Mouse (Mus musculus): ENCODE data around the gene Fuca1. TPM values are rescaled to one million over a fixed set of nuclear protein-coding genes. Genes with fewer than 3 reads are reported as not detected.

Fuca1 gene
- total and polyA plus RNA-seq, 3 experiments, result 26.8 to 48.6 TPM; not detected in 1

DNA sequence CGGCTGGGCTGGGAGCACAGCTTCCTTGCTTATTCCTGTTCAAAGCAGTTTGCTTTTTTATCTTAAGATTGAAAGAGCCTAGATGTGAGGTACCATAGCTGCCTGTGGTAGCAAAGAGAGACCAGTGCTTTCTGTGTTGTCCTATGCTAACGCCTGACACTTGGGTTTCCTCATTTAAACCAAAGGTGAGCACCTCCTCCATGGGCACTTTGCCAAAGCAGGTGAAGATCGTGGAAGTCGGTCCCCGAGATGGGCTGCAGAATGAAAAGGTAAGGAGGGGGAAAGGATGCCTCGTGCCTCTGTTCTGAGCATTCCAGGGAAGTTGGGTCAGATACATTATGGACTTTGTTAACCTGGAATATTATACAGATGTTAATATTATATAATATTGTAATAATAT lies 29.8 kb downstream of the Fuca1 start:
- no peak for DNase-seq (ENCODE audit: low read depth, low spot score)
- no peak for TF ChIP-seq NELFE (IDR thresholded peaks at IDR 0.05; ENCODE audit: low read depth, low read length)
- TF ChIP-seq E2F4 (IDR thresholded peaks at IDR 0.05; ENCODE audit: borderline replicate concordance, low read depth, low read length), result no peak
- TF ChIP-seq ZMIZ1 (IDR thresholded peaks at IDR 0.05; ENCODE audit: low read depth, low read length), result no peak
- no peak for TF ChIP-seq TBP (IDR thresholded peaks at IDR 0.05; ENCODE audit: low read depth, low read length)
- TF ChIP-seq USF1 (IDR thresholded peaks at IDR 0.05; ENCODE audit: low read depth, low read length), result no peak
- no peak for TF ChIP-seq JUND (IDR thresholded peaks at IDR 0.05; ENCODE audit: low read depth, low read length)
- TF ChIP-seq ZNF384 (IDR thresholded peaks at IDR 0.05; ENCODE audit: low read depth, low read length), result no peak
- H3K4me3 ChIP-seq (ENCODE audit: control insufficient read depth in 1 of 2, insufficient read depth in 1 of 2, low read depth in 2 of 2, low read length in 2 of 2), result no peak overlapping the region
- peaks cover 3 to 9% of the 10 kb centered on the region in 2 experiments for H3K36me3 ChIP-seq (ENCODE audit: control insufficient read depth in 1 of 2, insufficient read depth in 2 of 2, low read length in 2 of 2)
- H3K27me3 ChIP-seq (ENCODE audit: control insufficient read depth in 1 of 2, insufficient read depth in 2 of 2, low read length in 2 of 2), result no peaks in the 10 kb centered on the region
- no peaks in the 10 kb centered on the region for H3K9me3 ChIP-seq (replicated peaks; ENCODE audit: insufficient read depth, low read length)
- no peak overlapping the region for H3K9ac ChIP-seq (ENCODE audit: control insufficient read depth, low read depth, low read length, poor library complexity, severe bottlenecking)
- H3K27ac ChIP-seq (ENCODE audit: control insufficient read depth, low read depth, low read length), result no peak overlapping the region
- H3K79me2 ChIP-seq (ENCODE audit: control insufficient read depth, insufficient read depth, low read length, poor library complexity), result peaks cover 17% of the 10 kb centered on the region
- peaks cover 0 to 5% of the 10 kb centered on the region in 2 experiments; a peak in 3 of 4 replicates for H3K4me1 ChIP-seq (ENCODE audit: control insufficient read depth in 1 of 2, insufficient read depth in 2 of 2, low read length in 2 of 2)

DNA sequence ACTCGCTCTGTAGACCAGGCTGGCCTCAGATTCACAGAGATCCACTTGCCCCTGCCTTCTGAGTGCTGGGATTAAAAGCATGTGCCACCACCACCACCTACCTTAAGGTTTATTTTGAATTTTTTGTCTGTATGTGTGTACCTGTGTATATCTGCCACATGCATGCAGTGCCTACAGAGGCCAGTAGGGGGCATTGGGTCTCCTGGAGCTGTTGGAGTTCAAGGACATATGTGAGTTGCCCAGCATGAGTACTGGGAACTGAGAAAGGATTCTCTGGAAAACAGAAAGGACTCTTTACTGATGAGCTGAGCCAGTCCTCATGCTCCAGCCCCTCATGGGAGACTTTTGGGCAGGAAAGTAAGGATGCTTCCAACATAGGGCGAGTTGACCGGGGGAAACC lies 31.0 kb downstream of the Fuca1 start:
- peak; percentile 44 to 46 (median 46) for TF ChIP-seq CTCF (IDR thresholded peaks at IDR 0.05 in 2 of 3, conservative IDR thresholded peaks at IDR 0.05 in 1 of 3; ENCODE audit: control insufficient read depth in 1 of 3, insufficient read depth in 1 of 3, low read depth in 2 of 3, low read length in 3 of 3, poor library complexity in 1 of 3, severe bottlenecking in 1 of 3)
- no peak for TF ChIP-seq ZNF384 (IDR thresholded peaks at IDR 0.05; ENCODE audit: low read depth, low read length)
- no peak overlapping the region for H3K27ac ChIP-seq (ENCODE audit: control insufficient read depth, low read depth, low read length)
- no peaks in the 10 kb centered on the region for H3K27me3 ChIP-seq (ENCODE audit: control insufficient read depth in 1 of 2, insufficient read depth in 2 of 2, low read length in 2 of 2)
- H3K79me2 ChIP-seq (ENCODE audit: control insufficient read depth, insufficient read depth, low read length, poor library complexity), result peaks cover 17% of the 10 kb centered on the region
- DNase-seq (ENCODE audit: low read depth, low spot score), result peak; percentile 35
- no peak overlapping the region for H3K4me3 ChIP-seq (ENCODE audit: control insufficient read depth in 1 of 2, insufficient read depth in 1 of 2, low read depth in 2 of 2, low read length in 2 of 2)
- no peak overlapping the region for H3K9ac ChIP-seq (ENCODE audit: control insufficient read depth, low read depth, low read length, poor library complexity, severe bottlenecking)
- H3K4me1 ChIP-seq (ENCODE audit: control insufficient read depth in 1 of 2, insufficient read depth in 2 of 2, low read length in 2 of 2), result peaks cover 0 to 5% of the 10 kb centered on the region in 2 experiments; a peak in 3 of 4 replicates
- peaks cover 3 to 9% of the 10 kb centered on the region in 2 experiments for H3K36me3 ChIP-seq (ENCODE audit: control insufficient read depth in 1 of 2, insufficient read depth in 2 of 2, low read length in 2 of 2)
- H3K9me3 ChIP-seq (replicated peaks; ENCODE audit: insufficient read depth, low read length), result no peaks in the 10 kb centered on the region

DNA sequence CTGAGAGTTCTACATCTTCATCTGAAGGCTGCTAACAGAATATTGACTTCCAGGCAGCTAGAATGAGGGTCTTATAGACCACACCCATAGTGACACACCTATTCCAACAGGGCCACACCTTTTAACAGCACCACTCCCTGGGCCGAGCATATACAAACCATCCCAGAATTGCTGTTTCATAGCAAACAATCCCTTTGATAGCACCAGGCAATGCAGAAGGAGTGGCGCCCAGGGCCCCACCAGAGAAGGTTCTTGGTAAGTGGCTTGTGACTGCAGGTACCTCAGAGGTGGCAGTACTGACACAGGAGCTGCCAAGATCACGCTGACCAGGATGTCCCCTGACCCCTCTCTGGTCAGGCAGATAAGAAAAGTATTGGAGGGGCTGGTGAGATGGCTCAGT lies 32.6 kb downstream of the Fuca1 start:
- H3K27ac ChIP-seq (ENCODE audit: control insufficient read depth, low read depth, low read length), result no peak overlapping the region
- peaks cover 2 to 3% of the 10 kb centered on the region in 2 experiments; a peak in 3 of 4 replicates for H3K36me3 ChIP-seq (ENCODE audit: control insufficient read depth in 1 of 2, insufficient read depth in 2 of 2, low read length in 2 of 2)
- TF ChIP-seq BHLHE40 (IDR thresholded peaks at IDR 0.05; ENCODE audit: borderline replicate concordance, low read depth, low read length) (no peak), USF1 (IDR thresholded peaks at IDR 0.05; ENCODE audit: low read depth, low read length) (no peak), SMC3 (IDR thresholded peaks at IDR 0.05; ENCODE audit: low read depth, low read length) (no peak), GABPA (IDR thresholded peaks at IDR 0.05; ENCODE audit: low read depth, low read length) (no peak), TCF12 (IDR thresholded peaks at IDR 0.05; ENCODE audit: low read depth, low read length) (no peak), MXI1 (IDR thresholded peaks at IDR 0.05; ENCODE audit: low read depth, low read length) (no peak), ELF1 (IDR thresholded peaks at IDR 0.05; ENCODE audit: low read depth, low read length) (no peak), RCOR1 (IDR thresholded peaks at IDR 0.05; ENCODE audit: low read depth, low read length) (no peak), GATA1 (IDR thresholded peaks at IDR 0.05; ENCODE audit: low read depth, low read length) (no peak), TAL1 (IDR thresholded peaks at IDR 0.05; ENCODE audit: low read length) (no peak), USF2 (IDR thresholded peaks at IDR 0.05; ENCODE audit: borderline replicate concordance in 1 of 2, insufficient read depth in 1 of 2, low read depth in 1 of 2, low read length in 2 of 2) (no peak), MYB (IDR thresholded peaks at IDR 0.05; ENCODE audit: low read depth, low read length) (no peak)

More for the DNA sequence above, 32.6 kb downstream of the Fuca1 start:
- H3K4me1 ChIP-seq (ENCODE audit: control insufficient read depth in 1 of 2, insufficient read depth in 2 of 2, low read length in 2 of 2), result peaks cover 0 to 1% of the 10 kb centered on the region in 2 experiments; a peak in 1 of 4 replicates
- no peak for DNase-seq (ENCODE audit: low read depth, low spot score)
- no peak overlapping the region for H3K9ac ChIP-seq (ENCODE audit: control insufficient read depth, low read depth, low read length, poor library complexity, severe bottlenecking)
- H3K9me3 ChIP-seq (replicated peaks; ENCODE audit: insufficient read depth, low read length), result no peaks in the 10 kb centered on the region
- H3K79me2 ChIP-seq (ENCODE audit: control insufficient read depth, insufficient read depth, low read length, poor library complexity), result peaks cover 8% of the 10 kb centered on the region; the same call in 1 of the 2 replicates
- H3K4me3 ChIP-seq (ENCODE audit: control insufficient read depth in 1 of 2, insufficient read depth in 1 of 2, low read depth in 2 of 2, low read length in 2 of 2), result no peak overlapping the region
- no peaks in the 10 kb centered on the region for H3K27me3 ChIP-seq (ENCODE audit: control insufficient read depth in 1 of 2, insufficient read depth in 2 of 2, low read length in 2 of 2)
